Mouse (Mus musculus) myocyte (in vitro differentiated cells): ENCODE measurements at regions not wholly inside any gene's neighbourhood (a gene's known extent, or its start where the extent isn't known, plus 50 kb on each side); places are given as distances from the start of the nearest gene placed in this dataset.

Experiments
- MAX ChIP-seq: IDR thresholded peaks from one replicate; pipeline ENCODE4 v1.6.1; 2011; ENCODE audit warnings: low read depth, mild to moderate bottlenecking, control low read depth
- MYOD1 ChIP-seq, 3 experiments: IDR thresholded peaks; one replicate each; pipeline ENCODE4 v1.6.1; 2011; ENCODE audit warnings: control low read depth in 2 of 3, low read depth in 2 of 3, mild to moderate bottlenecking in 2 of 3, moderate library complexity in 1 of 3; ENCODE audit not compliant: insufficient read length in 2 of 3, control insufficient read depth in 1 of 3
- MYOG ChIP-seq, 3 experiments: IDR thresholded peaks; one replicate each; pipeline ENCODE4 v1.6.1; 2011; ENCODE audit warnings: control low read depth in 2 of 3, low read depth in 2 of 3, mild to moderate bottlenecking in 2 of 3; ENCODE audit not compliant: insufficient read length in 2 of 3, control insufficient read depth in 1 of 3, insufficient read depth in 1 of 3
- POLR2A ChIP-seq: IDR thresholded peaks from one replicate; pipeline ENCODE4 v1.6.1; 2011; ENCODE audit warnings: low read depth, mild to moderate bottlenecking, control low read depth, moderate library complexity; ENCODE audit not compliant: insufficient read length
- POLR2AphosphoS2 ChIP-seq: IDR thresholded peaks from one replicate; pipeline ENCODE4 v1.6.1; 2011; ENCODE audit warnings: low read depth, control low read depth; ENCODE audit not compliant: insufficient read length
- SRF ChIP-seq: IDR thresholded peaks from one replicate; pipeline ENCODE4 v1.6.1; 2011; ENCODE audit warnings: low read depth; ENCODE audit not compliant: control insufficient read depth, insufficient read length
- TCF12 ChIP-seq: IDR thresholded peaks from one replicate; pipeline ENCODE4 v1.6.1; 2011; ENCODE audit warnings: mild to moderate bottlenecking, control low read depth; ENCODE audit not compliant: poor library complexity, insufficient read depth, severe bottlenecking
- TCF3 ChIP-seq: IDR thresholded peaks from one replicate; pipeline ENCODE4 v1.6.1; 2011; ENCODE audit warnings: low read depth, control low read depth; ENCODE audit not compliant: insufficient read length
- USF1 ChIP-seq: IDR thresholded peaks from one replicate; pipeline ENCODE4 v1.6.1; 2011; ENCODE audit warnings: low read depth, mild to moderate bottlenecking, control low read depth, moderate library complexity

DNA sequence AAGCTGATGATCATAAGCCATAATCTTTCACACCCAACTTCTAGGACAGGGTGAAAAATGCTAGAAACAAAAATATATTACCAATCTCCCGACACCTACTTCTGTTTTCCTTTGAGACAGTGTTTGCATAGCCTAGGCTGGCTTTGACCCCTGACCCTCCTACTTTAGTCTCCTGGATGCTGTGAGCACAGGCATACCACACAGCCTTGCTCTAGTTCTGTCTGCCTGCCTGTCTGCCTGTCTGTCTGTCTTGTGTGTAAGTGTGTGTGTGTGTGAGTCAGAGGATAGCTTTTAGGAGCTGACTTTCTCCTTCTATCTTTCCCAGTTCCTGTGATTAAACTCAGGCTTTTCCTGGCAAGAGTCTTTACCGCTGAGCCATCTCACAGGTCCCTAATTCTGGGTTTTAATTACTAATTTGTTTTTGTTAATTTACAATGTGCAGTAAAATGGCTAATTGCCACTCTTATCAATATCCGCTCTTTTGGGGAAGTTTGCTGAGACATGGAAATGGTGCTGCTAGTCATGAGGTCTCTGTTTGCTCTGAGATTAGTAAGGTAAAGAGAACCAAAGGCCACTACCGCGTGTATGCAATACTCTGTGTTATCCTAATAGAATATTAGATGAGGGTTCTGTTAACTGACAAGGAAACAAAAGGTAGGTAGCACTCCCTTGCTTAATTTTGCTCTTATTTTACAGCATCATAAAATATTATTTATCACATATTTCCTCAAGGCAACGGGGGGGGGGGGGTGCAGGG, 423.3 kb downstream of the Zfp704 start:
- no peak for TF ChIP-seq POLR2A
- no peak for TF ChIP-seq MYOD1 (IDR thresholded peaks at IDR 0.05; ENCODE audit: control insufficient read depth in 1 of 3, insufficient read length in 2 of 3, low read depth in 2 of 3)
- no peak for TF ChIP-seq POLR2AphosphoS2
- no peak for TF ChIP-seq TCF3
- TF ChIP-seq MYOG (IDR thresholded peaks at IDR 0.05; ENCODE audit: control insufficient read depth in 1 of 3, insufficient read depth in 1 of 3, insufficient read length in 2 of 3, low read depth in 2 of 3) = no peak
- no peak for TF ChIP-seq TCF12
- no peak for TF ChIP-seq SRF
- no peak for TF ChIP-seq USF1
- no peak for TF ChIP-seq MAX
